Mouse (Mus musculus) forebrain, embryonic 11.5 days (tissue): ENCODE measurements around the gene Tcp10c. TPM values are rescaled to one million over a fixed set of nuclear protein-coding genes. Genes with fewer than 3 reads are reported as not detected.
"Not testable (repeated sequence)": the region's sequence is repeated elsewhere in the genome, so short reads cannot be mapped to it uniquely, and the experiment has no call there.

Experiments
- ATAC-seq: fragments of 200-750 bp; cut with Nextera tagmentation; replicated peaks from 2 replicates; pipeline ENCODE4 v1.8.0; 2017; ENCODE audit warnings: moderate TSS enrichment; ENCODE audit not compliant: low FRiP score
- DNase-seq: peaks from one replicate; pipeline ENCODE4 v3.0.0-alpha.2; 2017; ENCODE audit warnings: low spot score
- H3K27ac ChIP-seq: fragments of 300-500 bp; sonication (generic); 2 replicates; pipeline ENCODE4 v1.5.1; 2014; ENCODE audit warnings: low read depth, low read length
- H3K27me3 ChIP-seq: fragments of 300-500 bp; sonication (generic); 2 replicates; pipeline ENCODE4 v1.6.1; 2014; ENCODE audit warnings: mild to moderate bottlenecking, low read length, mixed read lengths; ENCODE audit not compliant: control insufficient read depth, insufficient read depth
- H3K36me3 ChIP-seq: fragments of 300-500 bp; sonication (generic); 2 replicates; pipeline ENCODE4 v1.6.1; 2014; ENCODE audit warnings: mild to moderate bottlenecking, low read length, moderate library complexity, mixed read lengths; ENCODE audit not compliant: control insufficient read depth, insufficient read depth
- H3K4me1 ChIP-seq: fragments of 300-500 bp; sonication (generic); replicated peaks from 2 replicates; pipeline ENCODE4 v1.6.1; 2014; ENCODE audit warnings: low read length, mixed read lengths; ENCODE audit not compliant: control insufficient read depth, insufficient read depth
- H3K4me2 ChIP-seq: fragments of 300-500 bp; sonication (generic); 2 replicates; pipeline ENCODE4 v1.6.1; 2014; ENCODE audit warnings: low read depth, mild to moderate bottlenecking, low read length, moderate library complexity, mixed read lengths; ENCODE audit not compliant: severe bottlenecking
- H3K4me3 ChIP-seq: fragments of 300-500 bp; sonication (generic); 2 replicates; pipeline ENCODE4 v1.5.1; 2014; ENCODE audit warnings: low read depth, low read length
- H3K9ac ChIP-seq: fragments of 300-500 bp; sonication (generic); 2 replicates; pipeline ENCODE4 v1.6.1; 2014; ENCODE audit warnings: low read length
- H3K9me3 ChIP-seq: fragments of 300-500 bp; sonication (generic); 2 replicates; pipeline ENCODE4 v1.6.1; 2016; ENCODE audit warnings: low read length, mixed read lengths; ENCODE audit not compliant: control insufficient read depth
- WGBS: fragments of 180-500 bp; shearing (Covaris S2); extraction: QIAGEN DNeasy Blood & Tissue Kit; methylation state at CpG from one replicate; pipeline ENCODE4 v1.1.7; 2014; 5-methylcytosine and 5-hydroxymethylcytosine counted together
- polyA plus RNA-seq: library from polyadenylated mRNA; unstranded; fragments of >200 nt; fragmentation: Nextera tagmentation; extraction: Ambion mirVana; gene quantifications from 2 replicates; pipeline ENCODE4 v1.2.1, GENCODE M21; 2014

Gene Tcp10c
- polyA plus RNA-seq, 1 experiment from 2014 or later, result not detected

- H3K9ac ChIP-seq, H3K4me2 ChIP-seq, H3K4me3 ChIP-seq, H3K27ac ChIP-seq, H3K36me3 ChIP-seq, DNase-seq, H3K27me3 ChIP-seq, H3K9me3 ChIP-seq, H3K4me1 ChIP-seq: not testable (repeated sequence)
- peak; percentile 25; the same call in 1 of the 2 replicates for ATAC-seq
- WGBS, result 67% methylated on average over 1 of the region's 1 CpGs
These were observed 16.4 kb upstream of the Tcp10c start for GRCm38 (mm10) chr17:13337931-13338330.

DNA sequence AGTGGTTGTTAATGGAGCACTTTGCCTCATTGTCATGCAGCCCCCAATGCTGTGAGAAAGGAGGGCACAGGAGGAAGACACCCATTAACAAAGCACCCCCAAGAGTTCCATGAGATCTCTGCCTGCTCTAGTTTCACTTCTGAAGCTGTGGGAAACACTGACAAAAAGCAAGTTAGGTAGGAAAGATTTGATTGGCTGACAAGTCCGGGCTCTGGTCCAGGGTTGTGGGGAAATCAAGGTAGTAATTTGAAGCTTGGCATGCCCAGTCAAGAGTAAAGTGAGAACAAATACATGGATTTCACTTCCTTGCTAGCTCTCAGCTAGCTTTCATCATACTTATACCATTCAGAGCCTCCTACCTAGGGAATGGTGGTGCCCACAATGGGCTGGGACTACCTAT is 14.3 kb upstream of the Tcp10c start:
- H3K9me3 ChIP-seq, H3K27me3 ChIP-seq, H3K36me3 ChIP-seq, H3K27ac ChIP-seq, H3K4me3 ChIP-seq, H3K9ac ChIP-seq, H3K4me2 ChIP-seq, ATAC-seq, DNase-seq, H3K4me1 ChIP-seq: not testable (repeated sequence)
- 82% methylated on average over 1 of the region's 1 CpGs for WGBS

DNA sequence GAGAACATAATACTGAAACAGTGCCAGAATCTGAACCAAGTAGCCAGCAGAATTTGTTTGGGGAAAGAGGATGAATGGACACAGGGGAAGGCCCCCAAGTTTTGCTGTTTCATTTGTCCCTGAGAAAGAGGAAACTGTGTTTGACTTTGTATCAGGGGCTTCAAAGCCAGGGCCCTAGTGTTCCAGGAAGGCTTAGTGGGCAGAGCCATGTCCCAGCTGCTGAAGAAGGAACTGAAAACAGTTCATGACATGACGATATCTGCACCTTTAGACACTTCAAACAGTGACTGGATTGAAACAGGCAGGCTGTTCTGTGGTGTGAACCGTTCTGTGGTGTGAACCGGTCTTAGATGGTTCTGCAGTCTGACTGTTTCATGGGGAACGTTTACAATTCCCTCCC is 8.4 kb upstream of the Tcp10c start:
- H3K9me3 ChIP-seq, DNase-seq, H3K9ac ChIP-seq, H3K4me2 ChIP-seq, H3K36me3 ChIP-seq, H3K27me3 ChIP-seq, H3K4me3 ChIP-seq, H3K4me1 ChIP-seq, H3K27ac ChIP-seq, ATAC-seq: not testable (repeated sequence)
- WGBS, result no CpG with 5 or more reads among the region's 4 CpGs

DNA sequence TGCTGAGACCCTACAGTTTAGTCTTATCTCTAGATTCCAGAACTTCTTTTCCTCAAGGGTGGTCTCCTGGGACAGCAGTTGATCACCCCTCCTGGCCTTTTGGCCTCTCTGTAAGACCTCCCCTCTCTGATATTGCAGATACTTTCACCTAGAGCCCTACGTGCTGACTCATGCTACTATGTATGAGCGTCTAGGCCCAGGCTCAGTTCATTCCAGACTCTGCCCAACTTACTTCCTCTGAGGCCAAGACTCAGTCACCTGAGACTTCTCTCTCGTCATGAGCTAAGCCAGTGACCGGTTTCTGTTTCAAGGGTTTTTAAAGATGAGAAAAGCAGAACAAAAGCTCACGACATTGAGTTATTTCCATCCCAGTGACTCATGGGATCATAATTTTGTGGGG is 4.8 kb upstream of the Tcp10c start:
- WGBS, result 89% methylated on average over 4 of the region's 5 CpGs
- not testable (repeated sequence) for H3K9ac ChIP-seq, H3K27ac ChIP-seq, ATAC-seq, H3K4me3 ChIP-seq, H3K9me3 ChIP-seq, H3K4me2 ChIP-seq, H3K4me1 ChIP-seq, H3K27me3 ChIP-seq, H3K36me3 ChIP-seq
- peak; percentile 41 for DNase-seq

DNA sequence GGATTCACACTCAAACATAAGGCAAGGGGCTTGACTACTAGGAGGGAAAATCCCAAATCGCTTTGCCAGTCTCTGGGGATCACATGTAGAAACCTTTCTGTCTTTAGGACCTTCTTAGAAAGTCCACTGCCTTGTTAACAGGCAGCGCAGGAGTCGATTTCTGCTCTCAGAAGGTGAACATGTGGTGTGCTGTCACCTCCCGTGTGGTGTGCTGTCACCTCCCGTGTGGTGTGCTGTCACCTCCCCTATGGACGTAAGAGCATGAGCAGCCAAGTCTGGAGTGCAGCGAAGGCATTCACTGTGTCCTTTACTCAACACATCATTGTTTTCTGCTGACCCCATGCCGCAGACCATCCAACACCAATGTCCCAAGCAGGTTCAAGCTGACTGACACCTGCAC is 1.1 kb upstream of the Tcp10c start:
- not testable (repeated sequence) for H3K4me2 ChIP-seq, H3K4me1 ChIP-seq, H3K9ac ChIP-seq, H3K27ac ChIP-seq, H3K4me3 ChIP-seq, H3K9me3 ChIP-seq, ATAC-seq, H3K36me3 ChIP-seq, H3K27me3 ChIP-seq
- peak; percentile 41 for DNase-seq
- 89% methylated on average over 8 of the region's 8 CpGs for WGBS

- not testable (repeated sequence) for H3K36me3 ChIP-seq, H3K27me3 ChIP-seq, H3K27ac ChIP-seq, H3K4me1 ChIP-seq, H3K4me2 ChIP-seq, H3K9me3 ChIP-seq, H3K9ac ChIP-seq, H3K4me3 ChIP-seq
- DNase-seq, result peak; percentile 30
- peak; percentile 40; the same call in 1 of the 2 replicates for ATAC-seq
- 88% methylated on average over 2 of the region's 2 CpGs for WGBS
These were observed 8.1 kb downstream of the Tcp10c start for GRCm38 (mm10) chr17:13362489-13362888.

GRCm38 (mm10) chr17:13363773-13364172 is 9.4 kb downstream of the Tcp10c start:
- WGBS, result 95% methylated on average over 3 of the region's 5 CpGs
- H3K27me3 ChIP-seq, H3K4me1 ChIP-seq, H3K9ac ChIP-seq, H3K4me3 ChIP-seq, H3K36me3 ChIP-seq, H3K27ac ChIP-seq, H3K9me3 ChIP-seq, ATAC-seq, H3K4me2 ChIP-seq, DNase-seq: not testable (repeated sequence)

GRCm38 (mm10) chr17:13364196-13364595 is 9.8 kb downstream of the Tcp10c start:
- H3K36me3 ChIP-seq, H3K4me1 ChIP-seq, H3K27ac ChIP-seq, H3K4me3 ChIP-seq, H3K4me2 ChIP-seq, ATAC-seq, H3K9me3 ChIP-seq, H3K27me3 ChIP-seq, H3K9ac ChIP-seq: not testable (repeated sequence)
- DNase-seq, result peak; percentile 35
- WGBS, result 86% methylated on average over 9 of the region's 9 CpGs

DNA sequence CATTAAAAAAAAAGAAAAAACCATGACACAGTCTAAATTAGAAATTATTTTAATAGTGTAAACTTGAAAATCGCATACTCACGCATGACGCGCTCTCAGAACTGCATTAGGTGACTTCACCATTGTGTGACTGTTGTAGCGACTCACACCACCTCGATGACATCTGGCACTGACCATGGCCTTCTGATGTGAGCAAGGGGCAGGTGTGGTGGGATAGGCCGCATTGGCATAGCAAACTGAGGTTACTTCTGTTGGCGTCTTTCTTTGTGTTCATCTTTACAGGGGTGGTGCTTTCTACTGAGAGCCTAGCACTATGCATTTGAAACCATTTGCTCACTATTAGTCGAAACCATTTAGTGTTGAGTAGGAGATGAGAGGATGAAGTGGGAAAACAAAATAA is 12.8 kb downstream of the Tcp10c start:
- not testable (repeated sequence) for H3K4me2 ChIP-seq, H3K4me1 ChIP-seq, H3K4me3 ChIP-seq, H3K9ac ChIP-seq, H3K27ac ChIP-seq, ATAC-seq, H3K27me3 ChIP-seq, H3K36me3 ChIP-seq
- WGBS, result 91% methylated on average over 9 of the region's 9 CpGs
- DNase-seq, result peak; percentile 28
- peaks cover 11% of the 10 kb centered on the region for H3K9me3 ChIP-seq
